Comparison of ENCODE assay signal across 12 mouse cellular contexts in the genomic region with DNA sequence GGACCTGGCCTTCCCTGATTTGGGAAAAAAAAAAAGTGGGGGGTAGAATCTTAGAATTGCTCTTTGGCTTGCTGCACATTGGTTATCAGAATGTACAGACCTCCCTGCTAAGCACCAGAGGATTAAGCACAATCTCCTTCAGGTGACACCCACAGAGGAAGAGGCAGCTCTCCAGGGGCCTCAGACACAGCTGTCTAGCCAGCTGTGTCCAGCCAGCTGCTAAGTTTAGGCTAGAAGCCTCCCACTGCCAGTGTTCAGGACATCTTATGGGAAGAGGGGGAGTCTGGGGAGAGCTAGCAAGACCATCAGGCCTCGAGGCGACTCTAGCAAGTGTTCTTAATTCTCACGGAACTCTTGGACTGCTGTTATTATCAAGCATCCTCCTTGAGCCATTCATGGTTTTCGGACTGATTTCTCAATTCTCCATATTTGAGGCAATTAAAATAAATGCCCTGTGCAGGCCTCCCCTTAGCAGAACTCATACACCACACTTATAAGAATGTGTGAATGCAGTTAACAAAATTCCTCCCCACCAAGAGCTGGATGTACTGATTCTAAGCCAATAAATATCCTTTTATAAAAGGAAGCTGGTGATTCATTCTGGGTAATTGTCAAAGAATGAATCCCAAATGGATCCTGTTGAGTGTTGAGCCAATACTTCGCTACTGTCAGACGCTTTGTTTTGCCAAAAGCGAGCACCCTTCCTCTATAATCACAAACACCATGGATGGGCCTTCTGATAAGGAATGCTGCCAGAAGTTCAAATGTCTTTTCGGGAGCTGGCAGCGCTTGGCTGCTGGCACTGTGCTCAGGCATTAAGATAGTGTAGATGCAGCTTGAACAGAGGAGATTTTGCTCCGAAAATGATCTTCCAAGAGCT.
DNase-seq lines count a peak whose midpoint lies in the region; ATAC-seq and TF ChIP-seq lines count a peak whose summit lies in the region.
"Had no signal": no experiment of that assay in that cellular context is flagged by ENCODE, and none has a peak within 500 bp of the region (broad histone marks: within the 10 kb centered on the region; RNA-seq: fewer than 3 reads in every experiment).

No protein-coding gene starts in this region.

- WGBS in forebrain, embryonic 11.5 days, result 83% methylated on average over 10 of the region's 10 CpGs
- WGBS in forebrain, embryonic 12.5 days, result 86% methylated on average over 10 of the region's 10 CpGs

- no peaks in the 10 kb centered on the region for H3K27me3 ChIP-seq in forebrain, embryonic 11.5 days (ENCODE audit: control insufficient read depth, insufficient read depth, low read length)
- H3K27me3 ChIP-seq in forebrain, embryonic 12.5 days, result no peaks in the 10 kb centered on the region
- H3K27me3 ChIP-seq: hindbrain, embryonic 12.5 days; limb, embryonic 13.5 days had no signal

- H3K4me2 ChIP-seq in forebrain, embryonic 11.5 days (ENCODE audit: low read depth, low read length, severe bottlenecking), result no peak overlapping the region
- H3K4me2 ChIP-seq in forebrain, embryonic 12.5 days, result no peak overlapping the region
- H3K4me2 ChIP-seq: hindbrain, embryonic 12.5 days; limb, embryonic 13.5 days had no signal

- no peaks in the 10 kb centered on the region for H3K36me3 ChIP-seq in forebrain, embryonic 11.5 days (ENCODE audit: control insufficient read depth, insufficient read depth, low read length)
- peaks cover 7% of the 10 kb centered on the region for H3K36me3 ChIP-seq in forebrain, embryonic 12.5 days (replicated peaks)
- H3K36me3 ChIP-seq: hindbrain, embryonic 12.5 days; limb, embryonic 13.5 days had no signal

- H3K9ac ChIP-seq in forebrain, embryonic 11.5 days (ENCODE audit: low read length), result no peak overlapping the region
- no peak overlapping the region for H3K9ac ChIP-seq in forebrain, embryonic 12.5 days
- H3K9ac ChIP-seq: hindbrain, embryonic 12.5 days; limb, embryonic 13.5 days had no signal

- TF ChIP-seq CTCF in embryonic fibroblast, embryonic 13.5 days (IDR thresholded peaks at IDR 0.05; ENCODE audit: borderline replicate concordance, insufficient read depth, low read length), result no peak

- ATAC-seq in forebrain, embryonic 11.5 days (replicated peaks; ENCODE audit: low FRiP score), result no peak
- ATAC-seq in forebrain, embryonic 12.5 days (ENCODE audit: low FRiP score), result no peak

- no peak overlapping the region for H3K4me3 ChIP-seq in forebrain, embryonic 11.5 days (ENCODE audit: low read depth, low read length)
- no peak overlapping the region for H3K4me3 ChIP-seq in forebrain, embryonic 12.5 days (replicated peaks)
- H3K4me3 ChIP-seq in embryonic fibroblast, embryonic 13.5 days (ENCODE audit: insufficient read depth, low read length), result no peak overlapping the region
- H3K4me3 ChIP-seq: hindbrain, embryonic 12.5 days; limb, embryonic 13.5 days; myocyte had no signal

- no peaks in the 10 kb centered on the region; the same call in 1 of the 2 replicates for H3K4me1 ChIP-seq in forebrain, embryonic 11.5 days (replicated peaks; ENCODE audit: control insufficient read depth, insufficient read depth, low read length)
- peaks cover 4% of the 10 kb centered on the region for H3K4me1 ChIP-seq in forebrain, embryonic 12.5 days
- H3K4me1 ChIP-seq in embryonic fibroblast, embryonic 13.5 days (ENCODE audit: control insufficient read depth, insufficient read depth, low read length), result peaks cover 17% of the 10 kb centered on the region
- H3K4me1 ChIP-seq: hindbrain, embryonic 12.5 days had no signal

- no peak for TF ChIP-seq POLR2A in embryonic fibroblast, embryonic 13.5 days (IDR thresholded peaks at IDR 0.05; ENCODE audit: low read depth, low read length)

- peak; percentile 22 for DNase-seq in forebrain, embryonic 11.5 days (ENCODE audit: low spot score)
- DNase-seq in layer of hippocampus, adult 9-10 months (ENCODE audit: low spot score), result peak; percentile 22
- no peak for DNase-seq in layer of hippocampus, postnatal 14 days (ENCODE audit: low spot score in 2 of 2)
- DNase-seq in lung, postnatal 14 days, result peak; percentile 31
- no peak for DNase-seq in urinary bladder, adult 18-20 months (ENCODE audit: low spot score in 2 of 2)
- DNase-seq in urinary bladder, postnatal 25 days (ENCODE audit: low spot score), result no peak
- DNase-seq: cerebellum, adult 8-10 months had no signal

- no peaks in the 10 kb centered on the region for H3K9me3 ChIP-seq in forebrain, embryonic 11.5 days (ENCODE audit: control insufficient read depth, low read length)
- no peaks in the 10 kb centered on the region for H3K9me3 ChIP-seq in forebrain, embryonic 12.5 days
- H3K9me3 ChIP-seq: hindbrain, embryonic 12.5 days; limb, embryonic 13.5 days had no signal

- H3K27ac ChIP-seq in forebrain, embryonic 11.5 days (ENCODE audit: low read depth, low read length), result no peak overlapping the region
- H3K27ac ChIP-seq in forebrain, embryonic 12.5 days, result no peak overlapping the region
- H3K27ac ChIP-seq in embryonic fibroblast, embryonic 13.5 days (ENCODE audit: insufficient read depth, low read length), result peak overlapping the region; percentile 73
- H3K27ac ChIP-seq: hindbrain, embryonic 12.5 days; limb, embryonic 13.5 days had no signal

Comparison
In these comparisons a context has a peak if more than half of its experiments do, and no peak if none do; other contexts are left out.
1. DNase-seq: peak in forebrain, embryonic 11.5 days (single experiment), layer of hippocampus, adult 9-10 months (single experiment) and lung, postnatal 14 days (single experiment); none in layer of hippocampus, postnatal 14 days (0 of 2), urinary bladder, adult 18-20 months (0 of 2) and urinary bladder, postnatal 25 days (single experiment).